Mouse (Mus musculus) gastrocnemius, adult 18-20 months (tissue): ENCODE data around the gene Clint1. TPM values are rescaled to one million over a fixed set of nuclear protein-coding genes. Genes with fewer than 3 reads are reported as not detected.

Source experiments
- DNase-seq: peaks from one replicate; pipeline ENCODE4 v3.0.0; 2021; ENCODE audit warnings: low spot score
- microRNA-seq: library from miRNA; unstranded; fragments of <30 nt; microRNA quantifications from one replicate; pipeline ENCODE4 v1.2.0, GENCODE M21; 2021
- total RNA-seq, 2 experiments: library from RNA; stranded (reverse); gene quantifications; 2 replicates each; pipeline ENCODE4 v1.2.3; 2021

Gene Clint1
- total RNA-seq, 2 experiments from 2014 or later, result 42.4 to 45.3 TPM

GRCm38 (mm10) chr11:45926640-45927082, 74.8 kb downstream of the Clint1 start:
- peak; percentile 80 for DNase-seq

GRCm38 (mm10) chr11:45927456-45927855, 75.6 kb downstream of the Clint1 start:
- no peak for DNase-seq

- no peak for DNase-seq
Measured at GRCm38 (mm10) chr11:45929541-45929940, 77.7 kb downstream of the Clint1 start.

- DNase-seq, result no peak
Measured at GRCm38 (mm10) chr11:45932771-45933170, 80.9 kb downstream of the Clint1 start.

- DNase-seq, result no peak
Measured at GRCm38 (mm10) chr11:45937478-45937877, 85.6 kb downstream of the Clint1 start.

GRCm38 (mm10) chr11:45938917-45939316, 87.1 kb downstream of the Clint1 start:
- no peak for DNase-seq

- no peak for DNase-seq
Measured at GRCm38 (mm10) chr11:45942281-45942680, 90.4 kb downstream of the Clint1 start.

- DNase-seq, result peak; percentile 35
Measured at GRCm38 (mm10) chr11:45943108-45943705, 91.4 kb downstream of the Clint1 start.

GRCm38 (mm10) chr11:45943891-45944642, 92.2 kb downstream of the Clint1 start:
- no peak for DNase-seq

GRCm38 (mm10) chr11:45944643-45945156, 92.8 kb downstream of the Clint1 start, which contains the start of gene Lsm11:
Gene Lsm11 (minus strand): TSS chr11:45944935.
- DNase-seq, result peak; percentile 97

GRCm38 (mm10) chr11:45946796-45947195, 94.9 kb downstream of the Clint1 start:
- DNase-seq, result no peak

GRCm38 (mm10) chr11:45947491-45947890, 95.6 kb downstream of the Clint1 start:
- no peak for DNase-seq

GRCm38 (mm10) chr11:45955127-45955627, 103.3 kb downstream of the Clint1 start, which contains the start of gene Thg1l:
Gene Thg1l (minus strand): TSS chr11:45955494.
- peak; percentile 90 for DNase-seq

- no peak for DNase-seq
Measured at GRCm38 (mm10) chr11:45959598-45959997, 107.7 kb downstream of the Clint1 start.

GRCm38 (mm10) chr11:45960003-45960402, 108.2 kb downstream of the Clint1 start:
- DNase-seq, result no peak

Small RNAs within 50 kb of the gene (microRNA-seq; reads per million reads assigned to microRNA genes)
- gene Gm22751, result not detected

Other genes with a start within 250 kb of the Clint1 start
- 1 to 10 TPM; 2.3 TPM for gene Lsm11, start 92.9 kb downstream of the Clint1 start, total RNA-seq
- 1 to 10 TPM; 3.7 to 3.9 TPM for gene Thg1l, start 103.4 kb downstream of the Clint1 start, total RNA-seq
- gene Sox30, start 128.3 kb downstream of the Clint1 start, total RNA-seq, result not detected
- under 1 TPM; 0.48 to 0.50 TPM for gene Gm12166, start 200.3 kb downstream of the Clint1 start, total RNA-seq
- 1 to 10 TPM; 1.9 to 4.1 TPM for gene Adam19, start 203.9 kb downstream of the Clint1 start, total RNA-seq